Mouse (Mus musculus): Measurements from ENCODE around the gene Lonp2.

DNA sequence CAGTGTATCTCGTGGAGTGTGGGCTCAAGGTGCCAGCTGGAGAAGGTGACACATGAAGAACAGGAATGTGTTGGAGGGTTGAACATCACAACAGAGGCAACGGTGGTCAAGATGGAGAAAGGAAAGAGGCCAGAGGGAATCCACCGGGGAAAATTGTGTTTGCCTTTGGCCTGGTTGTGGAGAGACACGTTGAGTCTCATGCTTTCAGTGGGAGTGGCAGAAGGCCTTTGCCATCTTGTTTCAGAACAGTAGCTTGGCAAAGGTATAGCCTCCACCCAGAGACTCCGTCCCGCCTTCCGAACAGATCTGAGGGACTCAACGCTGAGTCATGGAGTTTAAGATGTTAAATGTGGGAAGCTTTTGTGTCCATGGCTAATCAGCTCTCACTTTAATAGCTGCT, 141.8 kb downstream of the Lonp2 start:
- no peak for TF ChIP-seq EP300 (optimal IDR thresholded peaks at IDR 0.05)
- no peak for TF ChIP-seq CTCF (IDR thresholded peaks at IDR 0.05; ENCODE audit: low read depth)

Data from stomach, postnatal 0 days (tissue).